Mouse (Mus musculus): ENCODE results near the gene Snrk.

- TF ChIP-seq CTCF (IDR thresholded peaks at IDR 0.05; ENCODE audit: low read depth) (no peak), EP300 (optimal IDR thresholded peaks at IDR 0.05) (no peak)
These were observed 8.7 kb downstream of the Snrk start for GRCm38 (mm10) chr9:122125723-122126290.

All from stomach, postnatal 0 days (tissue).